Comparison of ENCODE assay signal across 11 mouse cellular contexts in the genomic region with DNA sequence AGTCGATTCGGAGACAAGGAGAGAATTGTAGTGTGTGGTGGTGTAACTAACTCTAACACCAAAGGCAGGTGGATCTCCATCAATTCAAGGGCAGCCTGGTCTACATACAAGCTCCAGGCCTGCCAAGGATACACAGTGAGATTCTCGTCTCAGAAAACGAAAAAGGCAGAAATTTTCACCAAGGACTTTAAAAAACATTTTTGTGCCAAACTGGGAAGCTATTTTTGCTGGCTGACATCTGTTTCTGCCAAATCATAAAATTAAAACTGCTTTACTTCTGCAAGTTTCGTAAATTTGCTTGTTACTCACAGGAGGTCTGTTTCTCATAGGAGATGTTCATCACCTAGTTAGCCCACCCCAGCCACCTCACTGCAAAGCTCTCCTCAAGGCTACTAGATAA. TPM values are rescaled to one million over a fixed set of nuclear protein-coding genes. Genes with fewer than 3 reads are reported as not detected.
DNase-seq lines count a peak whose midpoint lies in the region; ATAC-seq and TF ChIP-seq lines count a peak whose summit lies in the region.
"Had no signal": no experiment of that assay in that cellular context is flagged by ENCODE, and none has a peak within 500 bp of the region (broad histone marks: within the 10 kb centered on the region; RNA-seq: fewer than 3 reads in every experiment).

No protein-coding gene starts in this region.

- H3K27me3 ChIP-seq in hindbrain, embryonic 10.5 days (ENCODE audit: insufficient read depth, poor library complexity, severe bottlenecking) = no peaks in the 10 kb centered on the region
- H3K27me3 ChIP-seq in hindbrain, embryonic 12.5 days = no peaks in the 10 kb centered on the region
- no peaks in the 10 kb centered on the region for H3K27me3 ChIP-seq in midbrain, embryonic 12.5 days
- H3K27me3 ChIP-seq in midbrain, embryonic 16.5 days (ENCODE audit: control insufficient read depth, insufficient read depth, low read depth, low read length) = no peaks in the 10 kb centered on the region
- H3K27me3 ChIP-seq in embryonic facial prominence, embryonic 13.5 days = no peaks in the 10 kb centered on the region
- no peaks in the 10 kb centered on the region for H3K27me3 ChIP-seq in liver, postnatal 0 days (ENCODE audit: insufficient read depth, low read length)

- H3K4me2 ChIP-seq in hindbrain, embryonic 12.5 days (replicated peaks) = no peak overlapping the region
- H3K4me2 ChIP-seq in midbrain, embryonic 12.5 days (replicated peaks) = peak overlapping the region; percentile 69; the same call in 1 of the 2 replicates
- H3K4me2 ChIP-seq in midbrain, embryonic 16.5 days (ENCODE audit: low read length) = no peak overlapping the region
- peak overlapping the region; percentile 71 for H3K4me2 ChIP-seq in embryonic facial prominence, embryonic 13.5 days
- H3K4me2 ChIP-seq in liver, postnatal 0 days (ENCODE audit: low read depth, low read length) = peak overlapping the region; percentile 80

- no peak for TF ChIP-seq CTCF in liver, postnatal 0 days (IDR thresholded peaks at IDR 0.05; ENCODE audit: low read depth)

- H3K4me3 ChIP-seq in hindbrain, embryonic 10.5 days = peak overlapping the region; percentile 97; the same call in 1 of the 2 replicates
- H3K4me3 ChIP-seq in hindbrain, embryonic 12.5 days = no peak overlapping the region
- no peak overlapping the region for H3K4me3 ChIP-seq in midbrain, embryonic 12.5 days
- no peak overlapping the region for H3K4me3 ChIP-seq in midbrain, embryonic 16.5 days (ENCODE audit: low read depth, low read length)
- no peak overlapping the region for H3K4me3 ChIP-seq in embryonic facial prominence, embryonic 13.5 days
- H3K4me3 ChIP-seq in liver, postnatal 0 days (ENCODE audit: low read depth, low read length) = no peak overlapping the region

- peaks cover 56% of the 10 kb centered on the region for H3K4me1 ChIP-seq in hindbrain, embryonic 10.5 days (replicated peaks)
- peaks cover 57% of the 10 kb centered on the region for H3K4me1 ChIP-seq in hindbrain, embryonic 12.5 days
- peaks cover 52% of the 10 kb centered on the region for H3K4me1 ChIP-seq in midbrain, embryonic 12.5 days
- peaks cover 40% of the 10 kb centered on the region for H3K4me1 ChIP-seq in midbrain, embryonic 16.5 days (ENCODE audit: control insufficient read depth, insufficient read depth, low read length)
- peaks cover 70% of the 10 kb centered on the region for H3K4me1 ChIP-seq in embryonic facial prominence, embryonic 13.5 days
- peaks cover 57% of the 10 kb centered on the region for H3K4me1 ChIP-seq in liver, postnatal 0 days (ENCODE audit: insufficient read depth)

- no peak for TF ChIP-seq EP300 in liver, postnatal 0 days (IDR thresholded peaks at IDR 0.05; ENCODE audit: low read depth)

- H3K9me3 ChIP-seq in hindbrain, embryonic 10.5 days = no peaks in the 10 kb centered on the region
- H3K9me3 ChIP-seq in hindbrain, embryonic 12.5 days (replicated peaks) = no peaks in the 10 kb centered on the region
- H3K9me3 ChIP-seq in midbrain, embryonic 12.5 days = no peaks in the 10 kb centered on the region
- H3K9me3 ChIP-seq in midbrain, embryonic 16.5 days (replicated peaks; ENCODE audit: control insufficient read depth, low read length, poor library complexity, severe bottlenecking) = no peaks in the 10 kb centered on the region
- H3K9me3 ChIP-seq in embryonic facial prominence, embryonic 13.5 days = no peaks in the 10 kb centered on the region
- no peaks in the 10 kb centered on the region for H3K9me3 ChIP-seq in liver, postnatal 0 days (ENCODE audit: low read length)

- H3K9ac ChIP-seq in hindbrain, embryonic 12.5 days = no peak overlapping the region
- peak overlapping the region; percentile 99; the same call in 1 of the 2 replicates for H3K9ac ChIP-seq in midbrain, embryonic 12.5 days (replicated peaks)
- H3K9ac ChIP-seq in midbrain, embryonic 16.5 days (ENCODE audit: low read depth, low read length) = no peak overlapping the region
- H3K9ac ChIP-seq in embryonic facial prominence, embryonic 13.5 days = peak overlapping the region; percentile 46; the same call in 1 of the 2 replicates
- 0 out of 2 replicates have a peak overlapping the region, but pooled peaks have one; percentile 95 for H3K9ac ChIP-seq in liver, postnatal 0 days (replicated peaks)

- no peak overlapping the region for H3K27ac ChIP-seq in hindbrain, embryonic 10.5 days
- no peak overlapping the region for H3K27ac ChIP-seq in hindbrain, embryonic 12.5 days
- no peak overlapping the region for H3K27ac ChIP-seq in midbrain, embryonic 12.5 days (replicated peaks)
- no peak overlapping the region for H3K27ac ChIP-seq in midbrain, embryonic 16.5 days (ENCODE audit: low read length)
- no peak overlapping the region for H3K27ac ChIP-seq in embryonic facial prominence, embryonic 13.5 days
- H3K27ac ChIP-seq in liver, postnatal 0 days (ENCODE audit: low read depth) = no peak overlapping the region

- no peak for DNase-seq in hindbrain, embryonic 10.5 days (ENCODE audit: low spot score)
- no peak for DNase-seq in liver, postnatal 0 days
- DNase-seq in spleen, postnatal 4 days (ENCODE audit: low spot score in 2 of 2) = no peak
- DNase-seq in yolk sac, embryonic 10.5 days (ENCODE audit: low spot score) = no peak
- DNase-seq: cerebellum, postnatal 25 days; lung, adult 2 months had no signal

- ATAC-seq in hindbrain, embryonic 12.5 days (ENCODE audit: low FRiP score) = no peak
- no peak for ATAC-seq in midbrain, embryonic 12.5 days (ENCODE audit: low FRiP score, low read depth)
- ATAC-seq in midbrain, embryonic 16.5 days = no peak
- no peak for ATAC-seq in embryonic facial prominence, embryonic 13.5 days (ENCODE audit: insufficient number of reproducible peaks, insufficient read depth, low FRiP score, low TSS enrichment, low read depth)
- no peak for ATAC-seq in liver, postnatal 0 days
- ATAC-seq: inflammation-experienced regulatory T-cells, adult 6 months had no signal

- H3K36me3 ChIP-seq in hindbrain, embryonic 10.5 days = peaks cover 69% of the 10 kb centered on the region
- peaks cover 43% of the 10 kb centered on the region for H3K36me3 ChIP-seq in hindbrain, embryonic 12.5 days
- peaks cover 53% of the 10 kb centered on the region for H3K36me3 ChIP-seq in midbrain, embryonic 12.5 days
- H3K36me3 ChIP-seq in midbrain, embryonic 16.5 days (ENCODE audit: control insufficient read depth, insufficient read depth, low read length) = 0 out of 2 replicates have a peak, but pooled peaks cover 2% of the 10 kb centered on the region
- H3K36me3 ChIP-seq in embryonic facial prominence, embryonic 13.5 days = peaks cover 55% of the 10 kb centered on the region
- peaks cover 47% of the 10 kb centered on the region for H3K36me3 ChIP-seq in liver, postnatal 0 days (replicated peaks; ENCODE audit: insufficient read depth, low read length)

- WGBS in hindbrain, embryonic 10.5 days = 90% methylated on average over 5 of the region's 5 CpGs
- 92% methylated on average over 5 of the region's 5 CpGs for WGBS in hindbrain, embryonic 12.5 days
- WGBS in midbrain, embryonic 12.5 days = 93% methylated on average over 5 of the region's 5 CpGs
- 89% methylated on average over 5 of the region's 5 CpGs for WGBS in midbrain, embryonic 16.5 days
- 81% methylated on average over 5 of the region's 5 CpGs for WGBS in embryonic facial prominence, embryonic 13.5 days
- WGBS in liver, postnatal 0 days (ENCODE audit: insufficient replicate concordance) = 74% methylated on average over 5 of the region's 5 CpGs

RNA-seq across cellular contexts. Expression of a gene that starts 3.3 kb away (rescaled TPM):
- polyA plus RNA-seq in hindbrain, embryonic 10.5 days (2016; fragmentation: Nextera tagmentation; extraction: Ambion mirVana) = 176 and 179 TPM in 2 replicates
- 101 TPM in 2 replicates for polyA plus RNA-seq in hindbrain, embryonic 12.5 days (2016; fragmentation: Nextera tagmentation; extraction: Ambion mirVana)
- 124 and 132 TPM in 2 replicates for polyA plus RNA-seq in midbrain, embryonic 12.5 days (2016; fragmentation: Nextera tagmentation; extraction: Ambion mirVana)
- 32.6 and 37.6 TPM in 2 replicates for polyA plus RNA-seq in midbrain, embryonic 16.5 days (2015; fragmentation: Nextera tagmentation; extraction: Ambion mirVana)
- polyA plus RNA-seq in embryonic facial prominence, embryonic 13.5 days (2015; fragmentation: Nextera tagmentation; extraction: Ambion mirVana) = 139 and 147 TPM in 2 replicates
- polyA plus RNA-seq in liver, postnatal 0 days (2015; fragmentation: Nextera tagmentation; extraction: Ambion mirVana) = 29.8 and 30.4 TPM in 2 replicates

RNA-seq across cellular contexts. Expression of a gene that starts 17.2 kb away (rescaled TPM):
- 15.5 and 17.2 TPM in 2 replicates for polyA plus RNA-seq in hindbrain, embryonic 10.5 days (2016; fragmentation: Nextera tagmentation; extraction: Ambion mirVana)
- polyA plus RNA-seq in hindbrain, embryonic 12.5 days (2016; fragmentation: Nextera tagmentation; extraction: Ambion mirVana) = 16.9 and 19.7 TPM in 2 replicates
- 16.7 and 18.5 TPM in 2 replicates for polyA plus RNA-seq in midbrain, embryonic 12.5 days (2016; fragmentation: Nextera tagmentation; extraction: Ambion mirVana)
- polyA plus RNA-seq in midbrain, embryonic 16.5 days (2015; fragmentation: Nextera tagmentation; extraction: Ambion mirVana) = 25.2 and 26.1 TPM in 2 replicates
- polyA plus RNA-seq in embryonic facial prominence, embryonic 13.5 days (2015; fragmentation: Nextera tagmentation; extraction: Ambion mirVana) = 8.3 and 9.8 TPM in 2 replicates
- polyA plus RNA-seq in liver, postnatal 0 days (2015; fragmentation: Nextera tagmentation; extraction: Ambion mirVana) = 0.69 TPM in 2 replicates

RNA-seq across cellular contexts. Expression of a gene that starts 23.4 kb away (rescaled TPM):
- 0.16 and 0.37 TPM in 2 replicates for polyA plus RNA-seq in hindbrain, embryonic 10.5 days (2016; fragmentation: Nextera tagmentation; extraction: Ambion mirVana)
- polyA plus RNA-seq in hindbrain, embryonic 12.5 days (2016; fragmentation: Nextera tagmentation; extraction: Ambion mirVana) = 0.48 and 0.64 TPM in 2 replicates
- polyA plus RNA-seq in midbrain, embryonic 12.5 days (2016; fragmentation: Nextera tagmentation; extraction: Ambion mirVana) = 0.25 and 0.37 TPM in 2 replicates
- 1.4 and 2.0 TPM in 2 replicates for polyA plus RNA-seq in midbrain, embryonic 16.5 days (2015; fragmentation: Nextera tagmentation; extraction: Ambion mirVana)
- polyA plus RNA-seq in embryonic facial prominence, embryonic 13.5 days (2015; fragmentation: Nextera tagmentation; extraction: Ambion mirVana) = 0.95 and 1.2 TPM in 2 replicates
- polyA plus RNA-seq in liver, postnatal 0 days (2015; fragmentation: Nextera tagmentation; extraction: Ambion mirVana) = 0.22 and 0.36 TPM in 2 replicates
- polyA plus RNA-seq: inflammation-experienced regulatory T-cells, adult 6 months had no signal

RNA-seq across cellular contexts. Expression of a gene that starts 42.1 kb away (rescaled TPM):
- polyA plus RNA-seq in hindbrain, embryonic 10.5 days (2016; fragmentation: Nextera tagmentation; extraction: Ambion mirVana) = 0.06 and 0.08 TPM in 2 replicates
- not detected in 2 replicates for polyA plus RNA-seq in hindbrain, embryonic 12.5 days (2016; fragmentation: Nextera tagmentation; extraction: Ambion mirVana)
- not detected in 2 replicates for polyA plus RNA-seq in midbrain, embryonic 12.5 days (2016; fragmentation: Nextera tagmentation; extraction: Ambion mirVana)
- polyA plus RNA-seq in midbrain, embryonic 16.5 days (2015; fragmentation: Nextera tagmentation; extraction: Ambion mirVana) = 0.14 TPM in 1 of 2 replicates, not detected in the other
- 0.17 TPM in 1 of 2 replicates, not detected in the other for polyA plus RNA-seq in embryonic facial prominence, embryonic 13.5 days (2015; fragmentation: Nextera tagmentation; extraction: Ambion mirVana)
- polyA plus RNA-seq in liver, postnatal 0 days (2015; fragmentation: Nextera tagmentation; extraction: Ambion mirVana) = 0.26 and 0.34 TPM in 2 replicates

Comparison
In these comparisons a context has a peak if more than half of its experiments do, and no peak if none do; other contexts are left out.
1. H3K4me2 ChIP-seq: peak in midbrain, embryonic 12.5 days (single experiment), embryonic facial prominence, embryonic 13.5 days (single experiment) and liver, postnatal 0 days (single experiment); none in hindbrain, embryonic 12.5 days (single experiment) and midbrain, embryonic 16.5 days (single experiment).
2. H3K9ac ChIP-seq: peak in midbrain, embryonic 12.5 days (single experiment), embryonic facial prominence, embryonic 13.5 days (single experiment) and liver, postnatal 0 days (single experiment); none in hindbrain, embryonic 12.5 days (single experiment) and midbrain, embryonic 16.5 days (single experiment).